Mouse (Mus musculus) hindbrain, embryonic 14.5 days (tissue): Measurements from ENCODE around the gene Lrr1. TPM values are rescaled to one million over a fixed set of nuclear protein-coding genes. Genes with fewer than 3 reads are reported as not detected.
A peak's percentile ranks its signal among the peaks of the same experiment; 100 is the strongest.

Source experiments
- ATAC-seq: fragments of 200-750 bp; cut with Nextera tagmentation; 2 replicates; pipeline ENCODE4 v1.8.0; 2017; ENCODE audit warnings: moderate number of reproducible peaks, mild to moderate bottlenecking, moderate TSS enrichment, moderate library complexity; ENCODE audit not compliant: low FRiP score
- DNase-seq: peaks from one replicate; pipeline ENCODE4 v3.0.0-alpha.2; 2015; ENCODE audit warnings: low spot score
- H3K27ac ChIP-seq: fragments of 300-500 bp; sonication (generic); 2 replicates; pipeline ENCODE4 v1.5.1; 2014; ENCODE audit warnings: mild to moderate bottlenecking, moderate library complexity
- H3K27me3 ChIP-seq: fragments of 300-500 bp; sonication (generic); 2 replicates; pipeline ENCODE4 v1.6.1; 2014; ENCODE audit warnings: mild to moderate bottlenecking, low read length, mixed read lengths; ENCODE audit not compliant: control insufficient read depth, insufficient read depth
- H3K36me3 ChIP-seq: fragments of 300-500 bp; sonication (generic); replicated peaks from 2 replicates; pipeline ENCODE4 v1.6.1; 2014; ENCODE audit not compliant: control insufficient read depth, insufficient read depth
- H3K4me1 ChIP-seq: fragments of 300-500 bp; sonication (generic); replicated peaks from 2 replicates; pipeline ENCODE4 v1.6.1; 2014; ENCODE audit warnings: antibody characterized with exemption, low read length, mixed read lengths; ENCODE audit not compliant: control insufficient read depth, insufficient read depth
- H3K4me2 ChIP-seq: fragments of 300-500 bp; sonication (generic); replicated peaks from 2 replicates; pipeline ENCODE4 v1.6.1; 2014; ENCODE audit warnings: mild to moderate bottlenecking, moderate library complexity
- H3K4me3 ChIP-seq: fragments of 300-500 bp; sonication (generic); replicated peaks from 2 replicates; pipeline ENCODE4 v1.5.1; 2014; ENCODE audit warnings: mild to moderate bottlenecking, low read length
- H3K9ac ChIP-seq: fragments of 300-500 bp; sonication (generic); 2 replicates; pipeline ENCODE4 v1.6.1; 2014
- H3K9me3 ChIP-seq: fragments of 300-500 bp; sonication (generic); 2 replicates; pipeline ENCODE4 v1.6.1; 2016; ENCODE audit warnings: low read length; ENCODE audit not compliant: control insufficient read depth
- WGBS: fragments of 180-500 bp; shearing (Covaris S2); extraction: QIAGEN DNeasy Blood & Tissue Kit; methylation state at CpG from one replicate; pipeline ENCODE4 v1.1.7; 2014; 5-methylcytosine and 5-hydroxymethylcytosine counted together
- polyA plus RNA-seq: library from polyadenylated mRNA; unstranded; fragments of >200 nt; fragmentation: Nextera tagmentation; extraction: Ambion mirVana; gene quantifications from 2 replicates; pipeline ENCODE4 v1.2.1, GENCODE M21; 2014

The Lrr1 gene
- 2.2 and 4.7 TPM in 2 replicates for polyA plus RNA-seq

DNA sequence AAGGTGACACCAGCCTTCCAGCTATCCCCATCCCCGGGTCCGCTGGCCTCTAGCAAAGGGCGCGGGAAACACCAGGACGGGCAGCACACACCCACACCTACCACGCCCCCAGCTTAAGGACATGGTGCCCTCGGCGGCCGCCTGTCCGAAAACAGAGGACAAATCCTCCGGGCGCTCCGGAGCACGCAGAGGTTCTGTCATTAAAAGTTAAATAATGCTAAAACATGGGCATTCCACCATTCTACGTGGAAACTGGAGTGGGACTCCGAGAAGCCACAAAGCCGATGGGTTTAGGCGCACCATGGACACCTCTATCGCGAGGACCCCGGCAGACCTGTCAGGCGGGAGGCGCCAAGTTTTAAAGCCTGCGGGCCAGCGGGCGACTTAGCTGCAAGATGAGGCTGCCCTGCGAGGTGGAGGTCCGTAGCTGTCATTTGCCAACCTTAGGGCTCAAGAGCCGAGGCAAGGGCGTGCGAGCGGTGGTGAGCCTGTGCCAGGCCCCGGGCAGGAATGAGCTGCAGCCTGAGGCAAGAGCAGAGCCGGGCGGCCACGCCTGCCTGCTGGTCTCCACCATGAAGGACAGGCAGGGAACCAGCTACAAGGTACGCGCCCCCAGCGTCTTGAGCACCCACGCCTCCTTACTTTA lies at the start of gene Lrr1:
Lrr1 (plus strand) TSS at position 354 of the 646 bp plus-strand sequence.
- peak; percentile 88 for DNase-seq
- peak; percentile 95 for ATAC-seq
- under 1% methylated on average over 40 of the region's 40 CpGs for WGBS
- Histone ChIP-seq H3K27ac (peak within 1 kb of the TSS; percentile 77), H3K9me3 (no peaks in the 10 kb centered on the region), H3K27me3 (no peaks in the 10 kb centered on the region), H3K4me2 (peak within 1 kb of the TSS; percentile 90), H3K36me3 (no peaks in the 10 kb centered on the region), H3K9ac (peak within 1 kb of the TSS; percentile 72), H3K4me3 (peak within 1 kb of the TSS; percentile 44), H3K4me1 (no peaks in the 10 kb centered on the region)

DNA sequence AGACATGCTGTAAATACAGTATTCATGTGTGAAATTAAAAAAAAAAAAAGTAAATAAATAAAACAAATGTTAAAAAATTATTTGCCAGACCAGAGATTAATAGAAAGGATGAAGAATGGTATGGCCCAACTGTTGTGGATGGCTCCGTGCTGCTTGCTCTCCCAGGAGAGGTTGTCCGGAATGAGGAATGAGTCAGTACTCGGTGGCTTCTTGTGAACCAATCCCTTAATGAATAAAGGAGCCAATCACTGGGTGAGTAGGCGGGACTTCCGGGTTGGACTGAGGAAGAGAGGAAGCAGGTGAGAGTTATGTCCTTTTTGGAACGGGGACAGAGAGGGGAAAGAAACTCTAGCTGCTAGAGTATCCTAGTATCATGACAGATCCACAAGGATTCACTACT lies 48.7 kb upstream of the Lrr1 start:
- Histone ChIP-seq H3K9me3 (no peaks in the 10 kb centered on the region), H3K27me3 (no peaks in the 10 kb centered on the region)
- 93% methylated on average over 6 of the region's 6 CpGs for WGBS

DNA sequence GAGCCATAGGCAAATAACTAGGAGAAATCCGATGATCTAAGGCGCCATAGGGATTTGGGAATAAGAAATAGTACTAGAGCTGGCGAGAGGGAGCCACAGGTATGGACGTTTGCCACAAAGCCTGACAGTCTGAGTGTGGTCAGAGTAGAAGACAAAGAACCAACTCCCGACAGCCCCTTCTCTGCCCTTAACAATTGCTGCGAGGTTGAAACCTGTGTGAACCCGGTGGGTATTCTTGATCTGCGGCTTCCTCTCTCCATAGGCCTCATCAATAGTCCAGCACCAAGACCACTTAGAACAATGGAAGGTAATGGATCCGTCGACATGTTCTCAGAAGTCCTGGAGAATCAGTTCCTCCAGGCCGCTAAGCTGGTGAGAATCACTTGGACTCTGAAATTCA lies 45.8 kb upstream of the Lrr1 start:
- H3K27ac ChIP-seq, result no peak overlapping the region
- ATAC-seq (no peak), DNase-seq (no peak)
- H3K4me1 ChIP-seq, result no peaks in the 10 kb centered on the region
- H3K4me3 ChIP-seq, result no peak overlapping the region
- H3K9me3 ChIP-seq, result no peaks in the 10 kb centered on the region
- H3K4me2 ChIP-seq, result no peak overlapping the region
- H3K36me3 ChIP-seq, result no peaks in the 10 kb centered on the region
- no peaks in the 10 kb centered on the region for H3K27me3 ChIP-seq
- no peak overlapping the region for H3K9ac ChIP-seq
- WGBS, result 88% methylated on average over 11 of the region's 11 CpGs

More for the DNA sequence above, 48.7 kb upstream of the Lrr1 start:
- no peak overlapping the region for H3K4me2 ChIP-seq
- ATAC-seq (no peak), DNase-seq (no peak)
- H3K9ac ChIP-seq, result no peak overlapping the region
- H3K27ac ChIP-seq, result no peak overlapping the region
- no peak overlapping the region for H3K4me3 ChIP-seq
- H3K4me1 ChIP-seq, result no peaks in the 10 kb centered on the region
- no peaks in the 10 kb centered on the region for H3K36me3 ChIP-seq

DNA sequence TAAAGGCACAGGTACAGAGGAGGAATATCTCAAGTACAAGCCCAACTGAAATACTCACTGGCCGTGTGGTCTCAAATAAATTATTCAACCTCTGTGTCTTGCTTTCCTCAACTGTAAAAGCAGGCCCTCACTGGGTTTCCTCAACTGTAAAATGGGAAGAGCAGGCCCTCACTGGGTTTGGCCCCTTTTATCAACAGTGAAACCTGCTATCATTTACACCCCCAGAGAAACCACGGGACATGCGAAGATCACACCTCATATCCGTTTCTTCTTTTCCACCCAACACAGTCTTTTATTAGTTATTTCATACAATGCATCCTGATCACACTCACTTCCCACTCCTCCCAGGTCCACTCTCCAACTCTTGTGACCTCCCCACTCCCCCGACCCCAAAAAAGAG lies 43.5 kb upstream of the Lrr1 start:
- Histone ChIP-seq H3K4me3 (no peak overlapping the region), H3K9me3 (no peaks in the 10 kb centered on the region), H3K27me3 (no peaks in the 10 kb centered on the region), H3K4me2 (no peak overlapping the region), H3K9ac (no peak overlapping the region), H3K27ac (no peak overlapping the region), H3K4me1 (no peaks in the 10 kb centered on the region), H3K36me3 (no peaks in the 10 kb centered on the region)
- ATAC-seq, result no peak
- no peak for DNase-seq
- 92% methylated on average over 5 of the region's 5 CpGs for WGBS

DNA sequence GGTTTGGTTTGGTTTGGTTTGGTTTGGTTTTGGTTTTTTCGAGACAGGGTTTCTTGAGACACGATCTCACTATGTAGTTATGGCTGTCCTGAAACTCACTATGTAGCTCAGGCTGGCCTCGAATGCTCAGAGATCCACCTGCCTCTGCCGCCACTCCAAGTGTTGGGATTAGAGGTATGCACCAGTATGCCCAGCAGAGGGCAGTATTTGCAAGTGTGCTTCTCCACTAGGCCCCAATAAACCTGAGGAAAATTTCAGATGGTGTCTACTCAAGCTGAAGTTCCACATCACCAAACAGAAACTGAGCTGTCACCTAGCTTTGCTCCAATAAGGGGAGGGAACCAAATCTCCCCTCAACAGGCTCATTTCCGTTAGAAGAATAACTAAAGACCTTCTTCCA lies 41.4 kb upstream of the Lrr1 start:
- H3K27ac ChIP-seq, result no peak overlapping the region
- H3K4me2 ChIP-seq, result no peak overlapping the region
- H3K27me3 ChIP-seq, result no peaks in the 10 kb centered on the region
- no peak for DNase-seq
- 92% methylated on average over 5 of the region's 5 CpGs for WGBS
- H3K9me3 ChIP-seq, result no peaks in the 10 kb centered on the region
- H3K4me3 ChIP-seq, result no peak overlapping the region
- no peak overlapping the region for H3K9ac ChIP-seq
- no peak for ATAC-seq
- H3K4me1 ChIP-seq, result no peaks in the 10 kb centered on the region
- no peaks in the 10 kb centered on the region for H3K36me3 ChIP-seq

DNA sequence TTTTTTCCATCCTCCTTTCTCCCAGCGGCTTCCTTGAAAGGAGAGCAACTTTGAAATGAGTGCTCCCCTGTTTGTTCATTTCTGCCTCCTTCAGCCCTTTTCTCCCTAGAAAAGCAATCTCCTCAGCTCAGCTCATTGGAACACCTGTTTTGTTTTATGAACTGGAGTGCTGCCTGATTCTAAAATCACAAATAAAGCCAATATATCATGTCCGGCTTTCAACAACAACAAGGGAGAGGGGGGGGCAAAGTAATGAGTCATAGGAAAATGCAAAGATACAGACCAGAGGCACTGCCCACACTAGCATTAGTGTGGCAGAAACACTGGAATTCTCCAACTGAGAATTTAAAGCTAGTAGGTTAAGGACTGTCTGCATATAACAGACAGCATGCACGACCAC lies 41.0 kb upstream of the Lrr1 start:
- no peak for ATAC-seq
- no peak for DNase-seq
- Histone ChIP-seq H3K9me3 (no peaks in the 10 kb centered on the region), H3K27ac (no peak overlapping the region), H3K27me3 (no peaks in the 10 kb centered on the region), H3K4me1 (no peaks in the 10 kb centered on the region), H3K9ac (no peak overlapping the region), H3K4me3 (no peak overlapping the region), H3K4me2 (no peak overlapping the region), H3K36me3 (no peaks in the 10 kb centered on the region)
- WGBS, result 91% methylated on average over 3 of the region's 3 CpGs

DNA sequence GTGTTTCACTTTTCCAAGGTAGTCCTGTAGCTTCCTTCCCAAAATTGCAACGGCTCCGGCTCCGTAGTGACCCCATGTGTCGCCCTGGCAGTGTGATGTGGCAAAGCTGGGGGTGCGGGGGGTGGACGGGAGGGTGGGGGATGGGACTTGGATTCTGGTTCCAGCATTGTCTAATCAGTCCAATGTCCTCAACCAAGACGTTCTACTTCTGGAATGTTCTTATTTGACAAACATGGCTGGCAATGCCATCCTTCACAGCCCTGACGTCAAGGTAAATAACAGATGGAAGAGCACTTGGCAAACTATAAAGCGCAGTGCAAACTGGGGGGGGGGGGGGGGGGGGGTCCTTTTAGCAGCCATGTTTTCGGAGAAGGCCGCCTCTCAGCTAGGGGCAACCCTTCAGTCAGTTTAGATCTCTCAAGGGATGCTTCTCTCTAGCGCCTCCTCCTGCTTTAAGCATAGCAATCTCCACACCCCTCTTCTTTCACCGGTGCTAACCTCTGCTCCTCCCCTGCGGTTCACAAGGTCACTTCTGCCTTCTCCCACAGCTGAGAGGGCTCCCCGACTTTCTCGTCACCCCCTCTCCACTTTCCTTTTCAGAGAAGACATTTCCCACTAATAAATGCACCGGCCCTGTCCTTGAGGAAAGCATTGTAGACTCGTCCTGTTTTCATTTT lies 38.8 kb upstream of the Lrr1 start:
- Histone ChIP-seq H3K36me3 (no peaks in the 10 kb centered on the region), H3K4me3 (no peak overlapping the region), H3K9ac (no peak overlapping the region), H3K4me2 (peak overlapping the region; percentile 27), H3K9me3 (no peaks in the 10 kb centered on the region), H3K4me1 (no peaks in the 10 kb centered on the region), H3K27me3 (no peaks in the 10 kb centered on the region), H3K27ac (no peak overlapping the region)
- ATAC-seq (no peak), DNase-seq (no peak)
- WGBS, result 43% methylated on average over 18 of the region's 18 CpGs

DNA sequence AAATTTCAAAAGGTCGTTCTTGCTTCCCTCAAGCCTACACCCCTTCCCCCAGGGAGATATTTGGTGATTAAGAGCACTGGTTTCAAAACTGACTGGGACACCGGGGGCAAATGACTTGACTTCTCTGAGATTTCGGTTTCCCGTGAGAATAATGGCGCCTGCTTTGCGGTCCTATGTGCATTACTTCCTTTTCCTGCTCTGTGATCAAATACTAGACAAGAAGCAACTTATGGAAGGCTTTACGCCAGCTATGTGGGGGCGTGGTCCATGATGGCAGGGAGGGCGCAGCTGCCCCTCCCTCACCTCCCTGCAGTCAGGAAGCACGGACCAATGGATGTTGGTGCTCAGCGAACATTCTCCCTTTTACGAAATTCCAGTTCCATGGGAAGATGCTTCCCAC lies 38.1 kb upstream of the Lrr1 start:
- H3K4me2 ChIP-seq, result peak overlapping the region; percentile 27
- no peak overlapping the region for H3K9ac ChIP-seq
- H3K27me3 ChIP-seq, result no peaks in the 10 kb centered on the region
- ATAC-seq (no peak), DNase-seq (no peak)
- H3K27ac ChIP-seq, result no peak overlapping the region
- no peaks in the 10 kb centered on the region for H3K36me3 ChIP-seq
- no peaks in the 10 kb centered on the region for H3K4me1 ChIP-seq
- no peak overlapping the region for H3K4me3 ChIP-seq
- WGBS, result 76% methylated on average over 12 of the region's 12 CpGs
- no peaks in the 10 kb centered on the region for H3K9me3 ChIP-seq

DNA sequence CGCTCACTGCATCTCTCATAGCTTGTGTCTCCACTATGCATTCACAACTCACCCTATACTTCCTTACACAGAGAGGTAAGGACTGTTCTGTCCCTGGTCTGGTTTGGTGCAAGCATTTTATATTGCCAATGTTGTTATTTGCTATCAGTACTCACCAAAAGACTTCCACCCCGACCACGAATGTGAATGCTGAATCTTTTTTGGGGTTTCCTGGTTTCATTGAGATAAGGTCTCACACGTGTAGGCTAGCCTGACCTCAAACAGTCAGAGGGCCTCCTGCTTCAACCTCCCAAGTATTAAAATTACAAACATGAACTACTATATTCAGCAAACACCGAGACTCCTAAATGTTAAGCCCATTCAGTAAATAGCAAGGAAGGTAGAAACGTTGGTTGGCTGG lies 37.3 kb upstream of the Lrr1 start:
- no peaks in the 10 kb centered on the region for H3K27me3 ChIP-seq
- no peak overlapping the region for H3K9ac ChIP-seq
- no peak overlapping the region for H3K27ac ChIP-seq
- DNase-seq (no peak), ATAC-seq (no peak)
- 86% methylated on average over 6 of the region's 6 CpGs for WGBS
- no peaks in the 10 kb centered on the region for H3K9me3 ChIP-seq
- no peaks in the 10 kb centered on the region for H3K4me1 ChIP-seq
- H3K4me2 ChIP-seq, result no peak overlapping the region
- no peaks in the 10 kb centered on the region for H3K36me3 ChIP-seq
- no peak overlapping the region for H3K4me3 ChIP-seq
